In the genomic region with DNA sequence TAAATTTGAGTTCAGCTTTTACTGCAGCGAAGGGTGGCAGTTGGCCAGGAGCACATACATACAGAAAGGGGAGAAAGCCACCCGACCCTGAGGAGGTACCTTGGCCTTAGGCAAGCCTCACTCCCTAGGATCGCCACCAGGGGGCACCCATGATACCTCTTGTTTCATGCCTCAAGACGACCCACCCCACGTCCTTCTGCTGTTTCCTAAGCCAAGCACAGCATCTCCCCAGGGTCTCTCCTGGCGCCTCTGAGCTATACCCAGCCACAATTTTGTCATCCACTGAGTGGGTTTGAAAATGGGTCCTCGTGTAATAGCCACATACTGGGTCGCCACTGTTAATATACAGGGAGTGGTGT, we compare ENCODE assay signal across 8 mouse cellular contexts. TPM values are rescaled to one million over a fixed set of nuclear protein-coding genes. Genes with fewer than 3 reads are reported as not detected.
A peak's percentile ranks its signal among the peaks of the same experiment; 100 is the strongest.
DNase-seq lines count a peak whose midpoint lies in the region; ATAC-seq and TF ChIP-seq lines count a peak whose summit lies in the region.

No protein-coding gene starts in this region.

- H3K4me3 ChIP-seq in forebrain, embryonic 13.5 days: no peak overlapping the region
- no peak overlapping the region for H3K4me3 ChIP-seq in layer of hippocampus, adult 2 months
- H3K4me3 ChIP-seq in lung, embryonic 14.5 days (ENCODE audit: low read depth, low read length): no peak overlapping the region

- H3K4me2 ChIP-seq in forebrain, embryonic 13.5 days: no peak overlapping the region
- no peak overlapping the region for H3K4me2 ChIP-seq in lung, embryonic 14.5 days

- H3K4me1 ChIP-seq in forebrain, embryonic 13.5 days: no peaks in the 10 kb centered on the region
- H3K4me1 ChIP-seq in lung, embryonic 14.5 days (ENCODE audit: insufficient read depth): no peaks in the 10 kb centered on the region

- WGBS in forebrain, embryonic 13.5 days: 13% methylated on average over 8 of the region's 8 CpGs
- WGBS in lung, embryonic 14.5 days: 15% methylated on average over 8 of the region's 8 CpGs

- DNase-seq in ES-CJ7 (ENCODE audit: low read depth, low spot score): peak; percentile 96
- DNase-seq in brain, embryonic 14.5 days (ENCODE audit: low read depth): peak; percentile 94
- peak; percentile 93 for DNase-seq in heart, postnatal 4 days
- peak; percentile 80 to 88 for DNase-seq in layer of hippocampus, adult 2 months (ENCODE audit: low spot score in 2 of 2)
- peak; percentile 94 for DNase-seq in lung, embryonic 14.5 days
- DNase-seq in ovary, postnatal 14 days (ENCODE audit: low spot score): peak; percentile 89
- DNase-seq in thymus, postnatal 0 days (ENCODE audit: low spot score): peak; percentile 89

- peaks cover 9% of the 10 kb centered on the region; the same call in 1 of the 2 replicates for H3K27me3 ChIP-seq in forebrain, embryonic 13.5 days
- H3K27me3 ChIP-seq in lung, embryonic 14.5 days (ENCODE audit: insufficient read depth, low read length): no peaks in the 10 kb centered on the region

- TF ChIP-seq POLR2A in brain, embryonic 14.5 days (IDR thresholded peaks at IDR 0.05; ENCODE audit: borderline replicate concordance, extremely low read depth, insufficient read depth, insufficient read length, poor library complexity, severe bottlenecking): no peak

- peak; percentile 94 for TF ChIP-seq CTCF in brain, embryonic 14.5 days (IDR thresholded peaks at IDR 0.05; ENCODE audit: borderline replicate concordance, extremely low read depth, insufficient read depth, insufficient read length)
- peak; percentile 97 for TF ChIP-seq CTCF in layer of hippocampus, adult 2 months (conservative IDR thresholded peaks at IDR 0.05)
- TF ChIP-seq CTCF in lung, embryonic 14.5 days (IDR thresholded peaks at IDR 0.05; ENCODE audit: low read depth): peak; percentile 94

- no peak overlapping the region for H3K9ac ChIP-seq in forebrain, embryonic 13.5 days
- H3K9ac ChIP-seq in lung, embryonic 14.5 days: no peak overlapping the region

- no peak overlapping the region for H3K27ac ChIP-seq in forebrain, embryonic 13.5 days
- H3K27ac ChIP-seq in layer of hippocampus, adult 2 months: no peak overlapping the region
- H3K27ac ChIP-seq in lung, embryonic 14.5 days (ENCODE audit: low read depth): no peak overlapping the region

- H3K9me3 ChIP-seq in forebrain, embryonic 13.5 days (replicated peaks): no peaks in the 10 kb centered on the region
- no peaks in the 10 kb centered on the region for H3K9me3 ChIP-seq in lung, embryonic 14.5 days (ENCODE audit: low read depth, low read length)

- H3K36me3 ChIP-seq in forebrain, embryonic 13.5 days (ENCODE audit: poor library complexity, severe bottlenecking): no peaks in the 10 kb centered on the region
- H3K36me3 ChIP-seq in lung, embryonic 14.5 days (ENCODE audit: insufficient read depth): no peaks in the 10 kb centered on the region

- ATAC-seq in forebrain, embryonic 13.5 days: peak; percentile 78
- peak; percentile 73; the same call in 1 of the 2 replicates for ATAC-seq in lung, embryonic 14.5 days (ENCODE audit: insufficient read depth)

RNA-seq across cellular contexts. Expression of gene Ehd1, which starts 8.4 kb away (rescaled TPM):
- 200 and 212 TPM in 2 replicates for polyA plus RNA-seq in brain, embryonic 14.5 days (2012; rRNA removed)
- polyA plus RNA-seq in forebrain, embryonic 13.5 days (2015; fragmentation: Nextera tagmentation; extraction: Ambion mirVana): 74.3 and 75.6 TPM in 2 replicates
- total RNA-seq in heart, postnatal 4 days (2021): 100 to 1,000 TPM in 1 of 2 experiments, 10 to 100 TPM in 1; 97.8 to 114 TPM
- 10 to 100 TPM; 80.2 to 82.3 TPM for total RNA-seq in layer of hippocampus, adult 2 months (2021)
- polyA plus RNA-seq in lung, embryonic 14.5 days (2014; fragmentation: Nextera tagmentation; extraction: Ambion mirVana): 50.3 and 53.2 TPM in 2 replicates
- polyA plus RNA-seq in thymus, postnatal 0 days (2015; fragmentation: Nextera tagmentation; extraction: Ambion mirVana): 29.5 and 29.9 TPM in 2 replicates

RNA-seq across cellular contexts. Expression of gene Atg2a, which starts 26.7 kb away (rescaled TPM):
- 21.8 and 28.9 TPM in 2 replicates for polyA plus RNA-seq in brain, embryonic 14.5 days (2012; rRNA removed)
- polyA plus RNA-seq in forebrain, embryonic 13.5 days (2015; fragmentation: Nextera tagmentation; extraction: Ambion mirVana): 8.9 and 9.7 TPM in 2 replicates
- total RNA-seq in heart, postnatal 4 days (2021): 10 to 100 TPM; 15.9 to 16.2 TPM
- 10 to 100 TPM; 32.5 to 39.0 TPM for total RNA-seq in layer of hippocampus, adult 2 months (2021)
- 11.9 and 13.0 TPM in 2 replicates for polyA plus RNA-seq in lung, embryonic 14.5 days (2014; fragmentation: Nextera tagmentation; extraction: Ambion mirVana)
- 5.6 and 6.5 TPM in 2 replicates for polyA plus RNA-seq in thymus, postnatal 0 days (2015; fragmentation: Nextera tagmentation; extraction: Ambion mirVana)

RNA-seq across cellular contexts. Expression of gene Ppp2r5b, which starts 32.5 kb away (rescaled TPM):
- polyA plus RNA-seq in brain, embryonic 14.5 days (2012; rRNA removed): 121 and 133 TPM in 2 replicates
- 53.7 and 58.8 TPM in 2 replicates for polyA plus RNA-seq in forebrain, embryonic 13.5 days (2015; fragmentation: Nextera tagmentation; extraction: Ambion mirVana)
- 10 to 100 TPM; 30.1 to 30.2 TPM for total RNA-seq in heart, postnatal 4 days (2021)
- total RNA-seq in layer of hippocampus, adult 2 months (2021): 100 to 1,000 TPM; 127 to 137 TPM
- polyA plus RNA-seq in lung, embryonic 14.5 days (2014; fragmentation: Nextera tagmentation; extraction: Ambion mirVana): 16.4 and 19.3 TPM in 2 replicates
- 8.9 TPM in 2 replicates for polyA plus RNA-seq in thymus, postnatal 0 days (2015; fragmentation: Nextera tagmentation; extraction: Ambion mirVana)

RNA-seq across cellular contexts. Expression of gene Cdc42bpg, which starts 38.1 kb away (rescaled TPM):
- polyA plus RNA-seq in brain, embryonic 14.5 days (2012; rRNA removed): 4.4 and 6.5 TPM in 2 replicates
- polyA plus RNA-seq in forebrain, embryonic 13.5 days (2015; fragmentation: Nextera tagmentation; extraction: Ambion mirVana): 0.22 and 0.39 TPM in 2 replicates
- total RNA-seq in heart, postnatal 4 days (2021): 1 to 10 TPM; 8.2 to 10.0 TPM
- total RNA-seq in layer of hippocampus, adult 2 months (2021): 1 to 10 TPM; 5.0 to 5.6 TPM
- 0.82 and 1.2 TPM in 2 replicates for polyA plus RNA-seq in lung, embryonic 14.5 days (2014; fragmentation: Nextera tagmentation; extraction: Ambion mirVana)
- polyA plus RNA-seq in thymus, postnatal 0 days (2015; fragmentation: Nextera tagmentation; extraction: Ambion mirVana): 0.37 and 0.52 TPM in 2 replicates

RNA-seq across cellular contexts. Expression of gene Gpha2, which starts 42.0 kb away (rescaled TPM):
- 0.22 TPM in 1 of 2 replicates, not detected in the other for polyA plus RNA-seq in brain, embryonic 14.5 days (2012; rRNA removed)
- 0.31 TPM in 1 of 2 replicates, not detected in the other for polyA plus RNA-seq in forebrain, embryonic 13.5 days (2015; fragmentation: Nextera tagmentation; extraction: Ambion mirVana)
- not detected for total RNA-seq in heart, postnatal 4 days (2021)
- total RNA-seq in layer of hippocampus, adult 2 months (2021): not detected
- polyA plus RNA-seq in lung, embryonic 14.5 days (2014; fragmentation: Nextera tagmentation; extraction: Ambion mirVana): 0.54 and 0.78 TPM in 2 replicates
- 3.6 and 4.0 TPM in 2 replicates for polyA plus RNA-seq in thymus, postnatal 0 days (2015; fragmentation: Nextera tagmentation; extraction: Ambion mirVana)
